Mouse (Mus musculus) embryonic facial prominence, embryonic 14.5 days (tissue): ENCODE measurements around the gene Exoc3l4. TPM values are rescaled to one million over a fixed set of nuclear protein-coding genes. Genes with fewer than 3 reads are reported as not detected.

Experiments used
- ATAC-seq: fragments of 200-750 bp; cut with Nextera tagmentation; 2 replicates; pipeline ENCODE4 v1.8.0; 2017; ENCODE audit warnings: low read depth, moderate number of reproducible peaks, moderate TSS enrichment
- DNase-seq: peaks from one replicate; pipeline ENCODE4 v3.0.0-alpha.2; 2015; ENCODE audit warnings: low spot score
- H3K27ac ChIP-seq: fragments of 300-500 bp; sonication (generic); replicated peaks from 2 replicates; pipeline ENCODE4 v1.5.1; 2014; ENCODE audit warnings: low read depth, mild to moderate bottlenecking, low read length, moderate library complexity
- H3K27me3 ChIP-seq: fragments of 300-500 bp; sonication (generic); replicated peaks from 2 replicates; pipeline ENCODE4 v1.6.1; 2014; ENCODE audit warnings: low read length; ENCODE audit not compliant: control insufficient read depth, insufficient read depth
- H3K36me3 ChIP-seq: fragments of 300-500 bp; sonication (generic); 2 replicates; pipeline ENCODE4 v1.6.1; 2014; ENCODE audit warnings: low read length, mixed read lengths; ENCODE audit not compliant: control insufficient read depth, insufficient read depth
- H3K4me1 ChIP-seq: fragments of 300-500 bp; sonication (generic); 2 replicates; pipeline ENCODE4 v1.6.1; 2014; ENCODE audit warnings: antibody characterized with exemption, low read length; ENCODE audit not compliant: control insufficient read depth, insufficient read depth
- H3K4me2 ChIP-seq: fragments of 300-500 bp; sonication (generic); 2 replicates; pipeline ENCODE4 v1.6.1; 2014; ENCODE audit warnings: low read depth, mild to moderate bottlenecking, low read length, moderate library complexity, mixed read lengths
- H3K4me3 ChIP-seq: fragments of 300-500 bp; sonication (generic); 2 replicates; pipeline ENCODE4 v1.5.1; 2014; ENCODE audit warnings: low read depth, mild to moderate bottlenecking, low read length
- H3K9ac ChIP-seq: fragments of 300-500 bp; sonication (generic); 2 replicates; pipeline ENCODE4 v1.6.1; 2014; ENCODE audit warnings: low read depth, mild to moderate bottlenecking, low read length, moderate library complexity, mixed read lengths
- H3K9me3 ChIP-seq: fragments of 300-500 bp; sonication (generic); 2 replicates; pipeline ENCODE4 v1.6.1; 2016; ENCODE audit warnings: low read length; ENCODE audit not compliant: control insufficient read depth
- WGBS: fragments of 180-500 bp; shearing (Covaris S2); extraction: QIAGEN DNeasy Blood & Tissue Kit; methylation state at CpG from one replicate; pipeline ENCODE4 v1.1.7; 2014; 5-methylcytosine and 5-hydroxymethylcytosine counted together
- polyA plus RNA-seq: library from polyadenylated mRNA; unstranded; fragments of >200 nt; fragmentation: Nextera tagmentation; extraction: Ambion mirVana; gene quantifications from 2 replicates; pipeline ENCODE4 v1.2.1, GENCODE M21; 2014

The Exoc3l4 gene
- polyA plus RNA-seq, 1 experiment from 2014 or later = 9.4 TPM

DNA sequence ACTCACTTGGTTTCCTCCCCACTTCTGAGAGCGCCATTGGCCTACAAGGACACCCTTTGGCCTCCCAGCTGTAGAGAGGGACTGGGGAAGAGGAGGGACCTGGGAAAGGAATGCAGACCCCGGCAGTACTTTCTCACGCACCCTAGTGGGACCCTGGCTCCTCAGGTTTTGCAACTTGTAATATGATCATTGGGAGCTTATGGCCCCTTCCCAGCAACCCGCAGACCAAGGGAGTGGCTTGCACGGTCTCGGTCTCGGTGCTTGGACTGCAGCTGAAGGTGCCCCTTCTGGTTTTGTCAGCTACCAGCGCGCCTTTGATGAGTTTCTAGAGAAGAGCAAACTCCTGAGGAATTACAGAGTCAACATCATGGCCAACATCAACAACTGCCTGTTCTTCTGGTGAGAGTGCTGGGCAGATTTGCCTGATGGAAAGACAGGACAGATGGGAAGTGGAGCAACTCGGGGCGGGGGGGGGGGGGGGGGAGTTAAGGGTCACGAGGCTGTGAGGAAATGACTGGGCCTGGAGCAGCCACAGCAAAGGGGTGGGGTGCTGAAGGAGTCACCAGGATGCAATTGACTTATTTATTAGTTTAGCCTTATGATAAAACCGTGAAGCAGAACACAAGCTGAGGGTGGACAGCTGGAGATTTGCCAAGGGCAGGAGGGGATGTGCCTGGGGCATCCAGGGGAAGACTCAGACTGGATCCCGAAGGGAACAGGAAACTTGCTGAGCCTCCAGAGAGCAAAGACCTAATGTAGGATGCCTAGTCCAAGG is 32.3 kb downstream of the Exoc3l4 start:
- Histone ChIP-seq H3K4me3 (no peak overlapping the region), H3K36me3 (no peaks in the 10 kb centered on the region), H3K9me3 (no peaks in the 10 kb centered on the region), H3K9ac (no peak overlapping the region), H3K27me3 (peaks cover 68% of the 10 kb centered on the region), H3K4me2 (0 out of 2 replicates have a peak overlapping the region, but pooled peaks have one; percentile 8), H3K4me1 (peaks cover 19% of the 10 kb centered on the region), H3K27ac (peak overlapping the region; percentile 59)
- DNase-seq (peak; percentile 74), ATAC-seq (peak; percentile 51)
- WGBS = 14% methylated on average over 12 of the region's 14 CpGs

DNA sequence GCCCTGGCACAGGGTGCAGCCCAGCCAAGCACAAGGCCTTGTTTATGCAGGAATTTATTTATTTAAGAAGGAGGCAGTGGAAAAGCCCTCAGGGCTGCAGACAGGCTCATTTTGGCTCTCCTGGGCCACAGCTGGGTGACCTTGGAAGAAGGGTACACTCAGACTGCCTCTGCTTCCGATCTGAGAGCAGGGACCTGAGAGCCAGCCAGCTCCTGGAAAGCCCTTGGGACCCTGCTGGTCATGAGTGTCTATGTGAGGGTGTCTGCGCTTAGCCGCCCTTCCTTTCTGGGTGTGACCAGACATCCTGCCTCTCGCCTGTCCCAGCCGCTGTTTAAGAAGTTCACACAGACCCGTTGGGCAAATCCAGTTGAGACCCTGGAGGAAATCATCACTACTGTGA is 33.5 kb downstream of the Exoc3l4 start:
- Histone ChIP-seq H3K27me3 (peaks cover 56% of the 10 kb centered on the region), H3K4me3 (no peak overlapping the region), H3K4me2 (no peak overlapping the region), H3K9ac (no peak overlapping the region), H3K36me3 (no peaks in the 10 kb centered on the region), H3K27ac (no peak overlapping the region), H3K4me1 (peaks cover 32% of the 10 kb centered on the region), H3K9me3 (no peaks in the 10 kb centered on the region)
- 57% methylated on average over 6 of the region's 6 CpGs for WGBS
- no peak for DNase-seq
- no peak for ATAC-seq

DNA sequence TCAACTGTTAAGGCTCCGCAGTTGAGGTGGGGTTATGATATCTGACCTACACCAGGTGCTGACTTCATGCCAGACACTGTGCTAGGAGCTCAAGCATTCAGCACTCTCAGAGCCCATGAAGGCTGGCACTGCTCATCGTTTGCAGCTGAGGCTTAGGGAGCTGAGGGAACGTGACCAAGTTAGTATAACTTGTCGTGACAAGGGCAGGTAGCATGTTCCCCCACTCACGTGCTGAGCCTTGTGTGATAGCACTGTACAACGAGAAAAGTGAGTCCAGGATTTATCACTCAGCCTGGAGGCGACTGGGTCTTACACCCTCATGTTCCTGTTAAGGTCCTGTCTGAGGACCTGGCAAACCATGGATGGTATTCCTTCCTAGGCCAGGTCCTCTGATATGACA is 34.7 kb downstream of the Exoc3l4 start:
- Histone ChIP-seq H3K27me3 (peaks cover 44% of the 10 kb centered on the region), H3K4me3 (no peak overlapping the region), H3K36me3 (no peaks in the 10 kb centered on the region), H3K9me3 (no peaks in the 10 kb centered on the region), H3K27ac (no peak overlapping the region), H3K4me2 (no peak overlapping the region), H3K9ac (no peak overlapping the region), H3K4me1 (peaks cover 38% of the 10 kb centered on the region)
- 79% methylated on average over 7 of the region's 7 CpGs for WGBS
- ATAC-seq (no peak), DNase-seq (no peak)

DNA sequence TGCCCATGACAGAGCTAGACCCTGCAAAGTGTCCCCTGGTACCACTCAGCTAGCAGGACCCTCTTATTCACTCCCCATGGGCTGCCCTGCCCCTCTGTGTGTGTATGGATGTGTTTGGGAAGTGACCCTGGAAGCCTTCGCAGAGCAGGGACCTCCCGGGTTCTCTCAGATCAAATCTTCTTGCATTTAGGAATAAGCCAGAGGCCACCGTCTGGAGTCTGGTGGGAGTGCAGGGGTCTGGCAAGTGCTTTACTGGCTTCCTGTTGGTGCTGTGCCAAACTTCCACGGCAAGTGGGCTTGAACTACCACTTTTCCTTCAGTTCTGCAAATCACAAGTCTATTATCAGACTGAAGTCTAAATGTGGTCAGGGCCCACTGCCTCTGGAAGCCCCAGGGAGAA is 37.2 kb downstream of the Exoc3l4 start:
- Histone ChIP-seq H3K4me3 (no peak overlapping the region), H3K27ac (no peak overlapping the region), H3K9me3 (no peaks in the 10 kb centered on the region), H3K9ac (no peak overlapping the region), H3K36me3 (no peaks in the 10 kb centered on the region), H3K27me3 (peaks cover 25% of the 10 kb centered on the region), H3K4me1 (peaks cover 32% of the 10 kb centered on the region), H3K4me2 (no peak overlapping the region)
- ATAC-seq = no peak
- WGBS = 30% methylated on average over 4 of the region's 4 CpGs
- no peak for DNase-seq

DNA sequence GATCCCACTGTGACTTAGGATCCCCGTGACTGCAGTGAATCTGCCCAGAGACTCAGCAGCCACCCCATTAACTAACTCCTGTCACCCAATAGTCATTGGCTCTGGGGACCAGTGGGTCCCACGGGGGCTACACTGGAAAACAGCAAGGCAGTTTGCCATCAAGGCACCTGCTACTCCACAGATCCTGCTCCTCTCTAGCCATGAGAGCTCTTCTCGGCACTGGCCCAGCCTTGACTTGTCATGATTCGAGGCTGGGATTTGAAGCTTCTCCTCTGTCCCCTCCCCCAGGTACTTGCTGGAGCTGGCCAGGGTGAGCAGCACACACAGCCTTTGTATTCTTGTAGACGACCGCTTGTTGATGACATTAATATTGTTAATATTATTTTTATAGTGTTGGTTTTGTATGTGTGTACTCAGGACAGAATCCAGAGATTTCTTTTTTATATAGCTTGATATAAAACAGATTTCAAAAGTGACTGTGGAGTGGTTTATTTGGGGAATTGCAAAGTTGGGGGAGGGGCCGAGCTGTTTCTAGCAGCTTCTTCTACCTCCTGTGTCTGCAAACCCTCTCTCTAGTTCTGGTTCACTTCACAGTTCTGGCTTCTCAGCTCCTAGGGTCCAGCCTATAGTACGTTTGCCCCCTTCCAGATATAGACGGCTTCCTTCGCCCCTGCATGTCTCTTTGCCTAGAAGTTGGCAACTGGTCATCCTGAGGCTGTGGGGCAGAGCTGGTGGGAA is 37.9 kb downstream of the Exoc3l4 start:
- Histone ChIP-seq H3K4me2 (no peak overlapping the region), H3K27me3 (peaks cover 18% of the 10 kb centered on the region)

GRCm38 (mm10) chr12:111455311-111455846 is 38.6 kb downstream of the Exoc3l4 start:
- Histone ChIP-seq H3K27ac (no peak overlapping the region), H3K4me1 (peaks cover 23% of the 10 kb centered on the region), H3K9me3 (no peaks in the 10 kb centered on the region), H3K27me3 (peaks cover 12% of the 10 kb centered on the region), H3K4me3 (no peak overlapping the region), H3K36me3 (no peaks in the 10 kb centered on the region), H3K4me2 (no peak overlapping the region), H3K9ac (no peak overlapping the region)
- no peak for ATAC-seq
- 59% methylated on average over 12 of the region's 12 CpGs for WGBS
- DNase-seq = no peak

More for the DNA sequence above, 37.9 kb downstream of the Exoc3l4 start:
- 48% methylated on average over 10 of the region's 10 CpGs for WGBS
- Histone ChIP-seq H3K4me3 (no peak overlapping the region), H3K36me3 (no peaks in the 10 kb centered on the region), H3K27ac (no peak overlapping the region; the same call in 1 of the 2 replicates), H3K9ac (no peak overlapping the region), H3K9me3 (no peaks in the 10 kb centered on the region), H3K4me1 (peaks cover 26% of the 10 kb centered on the region)
- ATAC-seq (no peak), DNase-seq (no peak)

DNA sequence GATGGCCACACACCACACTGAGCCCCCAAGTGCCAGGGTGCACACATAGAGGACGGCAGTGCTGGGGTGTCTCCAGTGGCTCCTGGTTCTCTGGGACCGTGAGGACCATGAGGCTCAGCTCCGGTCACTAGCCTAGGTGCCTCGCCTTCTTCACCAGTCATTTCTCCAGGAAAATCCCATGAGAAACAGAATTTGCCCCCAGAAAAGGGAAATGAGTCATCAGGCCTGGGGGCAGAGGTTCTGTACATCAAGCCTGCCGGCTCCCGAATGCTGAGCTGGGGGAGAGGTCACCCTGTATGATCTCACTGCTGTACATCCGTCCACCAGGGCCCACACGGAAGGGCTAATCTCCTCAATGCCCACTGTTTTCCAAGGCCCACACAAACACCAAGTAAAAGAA is 39.0 kb downstream of the Exoc3l4 start:
- Histone ChIP-seq H3K4me3 (no peak overlapping the region), H3K4me1 (peaks cover 23% of the 10 kb centered on the region), H3K36me3 (no peaks in the 10 kb centered on the region), H3K27me3 (peaks cover 8% of the 10 kb centered on the region), H3K9ac (no peak overlapping the region), H3K4me2 (no peak overlapping the region), H3K9me3 (no peaks in the 10 kb centered on the region), H3K27ac (no peak overlapping the region)
- DNase-seq (no peak), ATAC-seq (no peak)
- WGBS = 36% methylated on average over 5 of the region's 8 CpGs

DNA sequence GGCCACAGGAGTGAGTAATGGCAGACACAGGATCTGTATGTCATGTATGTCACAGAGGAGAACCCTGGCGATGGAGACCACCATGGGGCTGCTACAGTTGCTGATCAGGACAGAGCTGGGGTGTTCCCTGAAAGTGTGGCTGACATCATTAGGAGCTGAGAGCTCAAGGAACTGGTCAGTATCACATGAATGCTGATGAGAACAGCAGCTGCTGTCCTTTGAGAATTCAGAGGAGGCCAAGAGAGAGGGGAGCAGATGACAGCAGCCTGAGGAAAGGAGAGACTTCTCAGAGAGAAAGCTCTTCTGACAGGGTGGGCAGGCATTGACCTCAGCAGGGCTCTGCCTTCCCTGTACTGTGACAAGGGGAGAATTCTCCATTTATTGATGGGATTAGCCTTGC is 40.9 kb downstream of the Exoc3l4 start:
- H3K36me3 ChIP-seq = no peaks in the 10 kb centered on the region
- ATAC-seq (no peak), DNase-seq (no peak)
- peaks cover 6% of the 10 kb centered on the region for H3K27me3 ChIP-seq
- no peaks in the 10 kb centered on the region for H3K9me3 ChIP-seq
- H3K4me2 ChIP-seq = no peak overlapping the region
- no peak overlapping the region for H3K9ac ChIP-seq
- H3K4me3 ChIP-seq = no peak overlapping the region
- no peak overlapping the region for H3K27ac ChIP-seq
- peaks cover 23% of the 10 kb centered on the region for H3K4me1 ChIP-seq
- 67% methylated on average over 1 of the region's 1 CpGs for WGBS
